Mouse (Mus musculus): Measurements from ENCODE around the gene Wbp1. TPM values are rescaled to one million over a fixed set of nuclear protein-coding genes. Genes with fewer than 3 reads are reported as not detected.

Wbp1 gene
- total and polyA plus RNA-seq, 3 experiments, result 42.4 to 72.8 TPM; not detected in 1

DNA sequence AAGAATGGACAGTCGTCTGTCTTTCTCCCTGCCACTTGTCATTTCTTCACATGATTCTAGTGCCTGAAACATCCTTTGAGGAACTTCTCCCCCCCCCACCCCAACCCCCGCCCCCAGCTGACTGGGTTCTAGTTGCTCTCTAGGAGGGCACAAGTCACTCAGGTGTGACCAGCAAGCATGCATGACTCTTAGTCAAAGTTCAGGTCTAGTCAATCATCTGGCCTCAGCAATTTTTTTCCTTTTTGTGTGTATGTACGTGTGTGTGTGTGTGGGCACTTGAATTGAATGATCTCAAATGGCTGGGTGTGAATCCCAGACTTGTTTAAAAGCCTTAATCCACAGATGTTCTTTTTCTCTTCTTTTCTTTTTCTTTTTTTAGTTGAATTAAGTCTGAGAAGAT is 12.9 kb upstream of the Wbp1 start:
- TF ChIP-seq CTCF (IDR thresholded peaks at IDR 0.05 in 2 of 3, conservative IDR thresholded peaks at IDR 0.05 in 1 of 3; ENCODE audit: control insufficient read depth in 1 of 3, insufficient read depth in 1 of 3, low read depth in 2 of 3, low read length in 3 of 3, poor library complexity in 1 of 3, severe bottlenecking in 1 of 3) (no peak), MYB (IDR thresholded peaks at IDR 0.05; ENCODE audit: low read depth, low read length) (no peak), NRF1 (IDR thresholded peaks at IDR 0.05; ENCODE audit: insufficient read depth, low read depth, low read length, poor library complexity, severe bottlenecking) (no peak), EP300 (IDR thresholded peaks at IDR 0.05; ENCODE audit: low read depth in 1 of 2, low read length in 2 of 2) (no peak)
- H3K4me1 ChIP-seq (ENCODE audit: control insufficient read depth in 1 of 2, insufficient read depth in 2 of 2, low read length in 2 of 2), result peaks cover 0 to 18% of the 10 kb centered on the region in 2 experiments; a peak in 3 of 4 replicates
- H3K27me3 ChIP-seq (ENCODE audit: control insufficient read depth in 1 of 2, insufficient read depth in 2 of 2, low read length in 2 of 2), result no peaks in the 10 kb centered on the region

GRCm38 (mm10) chr6:83132176-83132919 is 11.0 kb upstream of the Wbp1 start:
- Histone ChIP-seq H3K9me3 (replicated peaks; ENCODE audit: insufficient read depth, low read length) (no peaks in the 10 kb centered on the region), H3K4me1 (ENCODE audit: control insufficient read depth in 1 of 2, insufficient read depth in 2 of 2, low read length in 2 of 2) (peaks cover 0 to 14% of the 10 kb centered on the region in 2 experiments; a peak in 3 of 4 replicates), H3K79me2 (ENCODE audit: control insufficient read depth, insufficient read depth, low read length, poor library complexity) (peaks cover 6% of the 10 kb centered on the region; the same call in 1 of the 2 replicates), H3K4me3 (ENCODE audit: control insufficient read depth in 1 of 2, insufficient read depth in 1 of 2, low read depth in 2 of 2, low read length in 2 of 2) (no peak overlapping the region), H3K36me3 (ENCODE audit: control insufficient read depth in 1 of 2, insufficient read depth in 2 of 2, low read length in 2 of 2) (no peaks in the 10 kb centered on the region; a peak in 1 of 4 replicates), H3K9ac (ENCODE audit: control insufficient read depth, low read depth, low read length, poor library complexity, severe bottlenecking) (no peak overlapping the region), H3K27me3 (ENCODE audit: control insufficient read depth in 1 of 2, insufficient read depth in 2 of 2, low read length in 2 of 2) (no peaks in the 10 kb centered on the region), H3K27ac (ENCODE audit: control insufficient read depth, low read depth, low read length) (no peak overlapping the region)
- no peak for DNase-seq (ENCODE audit: low read depth, low spot score)
- TF ChIP-seq ZNF384 (IDR thresholded peaks at IDR 0.05; ENCODE audit: low read depth, low read length) (peak; percentile 57), USF1 (IDR thresholded peaks at IDR 0.05; ENCODE audit: low read depth, low read length) (0 out of 2 replicates have a peak, but pooled peaks have one; percentile 30), EP300 (IDR thresholded peaks at IDR 0.05; ENCODE audit: low read depth in 1 of 2, low read length in 2 of 2) (no peak)

More for the DNA sequence above, 12.9 kb upstream of the Wbp1 start:
- Histone ChIP-seq H3K4me3 (ENCODE audit: control insufficient read depth in 1 of 2, insufficient read depth in 1 of 2, low read depth in 2 of 2, low read length in 2 of 2) (no peak overlapping the region), H3K9ac (ENCODE audit: control insufficient read depth, low read depth, low read length, poor library complexity, severe bottlenecking) (no peak overlapping the region), H3K27ac (ENCODE audit: control insufficient read depth, low read depth, low read length) (no peak overlapping the region), H3K36me3 (ENCODE audit: control insufficient read depth in 1 of 2, insufficient read depth in 2 of 2, low read length in 2 of 2) (no peaks in the 10 kb centered on the region; a peak in 1 of 4 replicates), H3K9me3 (replicated peaks; ENCODE audit: insufficient read depth, low read length) (no peaks in the 10 kb centered on the region), H3K79me2 (ENCODE audit: control insufficient read depth, insufficient read depth, low read length, poor library complexity) (peaks cover 6% of the 10 kb centered on the region; the same call in 1 of the 2 replicates)
- no peak for DNase-seq (ENCODE audit: low read depth, low spot score)

- Histone ChIP-seq H3K9me3 (replicated peaks; ENCODE audit: insufficient read depth, low read length) (no peaks in the 10 kb centered on the region), H3K4me3 (ENCODE audit: control insufficient read depth in 1 of 2, insufficient read depth in 1 of 2, low read depth in 2 of 2, low read length in 2 of 2) (no peak overlapping the region), H3K79me2 (ENCODE audit: control insufficient read depth, insufficient read depth, low read length, poor library complexity) (no peaks in the 10 kb centered on the region), H3K27me3 (ENCODE audit: control insufficient read depth in 1 of 2, insufficient read depth in 2 of 2, low read length in 2 of 2) (no peaks in the 10 kb centered on the region), H3K9ac (ENCODE audit: control insufficient read depth, low read depth, low read length, poor library complexity, severe bottlenecking) (no peak overlapping the region), H3K27ac (ENCODE audit: control insufficient read depth, low read depth, low read length) (no peak overlapping the region), H3K36me3 (ENCODE audit: control insufficient read depth in 1 of 2, insufficient read depth in 2 of 2, low read length in 2 of 2) (no peaks in the 10 kb centered on the region; a peak in 1 of 4 replicates), H3K4me1 (ENCODE audit: control insufficient read depth in 1 of 2, insufficient read depth in 2 of 2, low read length in 2 of 2) (peaks cover 0 to 13% of the 10 kb centered on the region in 2 experiments; a peak in 3 of 4 replicates)
- TF ChIP-seq TBP (IDR thresholded peaks at IDR 0.05; ENCODE audit: low read depth, low read length) (no peak), POLR2A (IDR thresholded peaks at IDR 0.05; ENCODE audit: control insufficient read depth in 1 of 2, insufficient read depth in 1 of 2, low read depth in 1 of 2, low read length in 2 of 2, poor library complexity in 1 of 2) (no peak), KAT2A (conservative IDR thresholded peaks at IDR 0.05; ENCODE audit: low read depth, low read length) (no peak)
- no peak for DNase-seq (ENCODE audit: low read depth, low spot score)
These were observed 10.2 kb upstream of the Wbp1 start for GRCm38 (mm10) chr6:83131469-83132034.

All from MEL (cell line).